Mouse (Mus musculus) cerebellum, postnatal 25 days (tissue): ENCODE measurements around the gene Chrd.
A peak's percentile ranks its signal among the peaks of the same experiment; 100 is the strongest.

Source experiments
- DNase-seq, 2 experiments: peaks; one replicate each; pipeline ENCODE4 v3.0.0; 2021; ENCODE audit warnings: mixed read lengths in 2 of 2

The Chrd gene

GRCm38 (mm10) chr16:20733731-20734730 lies 1.1 kb downstream of the Chrd start, which contains the start of gene Thpo:
Thpo (minus strand) TSS chr16:20734511.
- DNase-seq = peak; percentile 47 to 53

DNA sequence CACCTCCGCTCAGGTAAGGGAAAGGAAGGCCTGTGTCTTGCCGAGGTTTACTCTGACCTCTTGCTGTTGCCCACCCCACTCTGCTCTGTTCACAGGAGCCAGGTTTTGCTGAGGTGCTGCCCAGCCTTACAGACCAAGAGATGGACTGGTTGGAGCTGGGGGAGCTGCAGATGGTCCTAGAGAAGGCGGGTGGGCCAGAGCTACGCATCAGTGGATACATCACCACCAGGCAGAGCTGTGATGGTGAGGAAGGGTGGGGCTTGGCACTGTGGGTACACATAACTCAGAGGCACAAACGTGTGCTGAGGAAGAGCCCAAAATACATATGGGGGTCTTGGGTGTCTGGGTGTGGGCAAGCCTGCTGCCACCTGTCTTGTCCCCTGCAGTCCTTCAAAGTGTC lies 2.7 kb downstream of the Chrd start:
- no peak for DNase-seq

DNA sequence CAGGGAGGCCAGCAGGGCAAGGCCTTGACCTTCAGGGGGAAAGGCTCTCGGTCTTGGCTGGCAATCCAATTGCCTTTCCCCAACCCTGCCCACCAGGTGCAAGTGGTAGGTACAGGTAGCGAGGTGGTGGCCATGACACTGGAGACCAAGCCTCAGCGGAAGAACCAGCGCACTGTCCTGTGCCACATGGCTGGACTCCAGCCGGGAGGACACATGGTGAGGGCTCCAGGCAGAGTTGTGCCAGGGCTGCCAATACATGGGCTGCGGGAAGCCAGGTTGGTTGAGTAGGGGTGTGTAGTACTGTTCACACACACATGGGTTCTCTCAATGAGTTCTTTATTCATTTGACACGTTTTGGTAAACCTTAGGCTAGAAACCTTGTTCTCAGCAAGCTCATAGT lies 3.2 kb downstream of the Chrd start:
- peak; percentile 32 to 52 for DNase-seq

- no peak for DNase-seq
Observed at GRCm38 (mm10) chr16:20736823-20737222, 3.9 kb downstream of the Chrd start.

GRCm38 (mm10) chr16:20739845-20740244 lies 6.9 kb downstream of the Chrd start:
- no peak for DNase-seq

DNA sequence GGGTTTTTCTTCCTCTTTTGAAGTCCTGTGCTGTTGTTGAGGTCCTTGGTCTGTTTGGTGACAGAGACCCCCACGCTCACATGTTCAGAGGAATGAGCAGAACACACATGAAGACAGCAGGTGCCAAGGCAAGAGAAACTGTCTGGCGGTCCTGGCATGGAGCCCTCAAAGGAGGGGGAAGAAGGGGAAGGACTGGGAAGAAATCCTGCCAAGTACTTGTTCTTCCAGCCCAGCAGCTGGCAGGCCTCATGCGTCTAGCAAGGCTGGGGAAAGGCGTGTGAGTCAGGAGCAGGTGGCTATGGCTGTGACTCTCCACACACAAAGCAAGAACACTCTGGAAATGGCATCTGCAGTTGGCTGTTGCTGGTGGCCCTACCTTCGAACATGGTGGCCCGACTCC lies 13.7 kb downstream of the Chrd start:
- DNase-seq = peak in 1 of 2 experiments; percentile 36

- DNase-seq = no peak
Observed at GRCm38 (mm10) chr16:20750518-20750917, 17.6 kb downstream of the Chrd start.

DNA sequence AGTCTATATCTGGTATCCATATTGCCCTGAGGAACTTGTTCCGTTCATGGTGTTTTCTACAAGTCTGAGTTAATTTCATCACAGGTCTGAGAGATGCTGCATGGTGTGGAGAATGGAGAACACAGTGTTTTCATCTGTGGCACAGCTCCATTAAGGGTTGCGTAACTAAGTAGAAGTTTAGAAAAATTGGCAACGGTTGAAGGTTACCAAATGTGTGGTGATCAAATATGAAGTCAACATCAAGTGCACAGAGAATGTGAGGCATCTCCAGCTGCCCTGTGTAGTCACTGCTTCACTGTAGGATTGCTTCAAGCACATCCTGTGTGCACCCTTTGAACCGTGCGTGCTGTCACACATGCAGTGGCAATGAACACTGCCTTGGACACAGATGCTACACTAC lies 23.1 kb downstream of the Chrd start:
- DNase-seq = no peak

- no peak for DNase-seq
Observed at GRCm38 (mm10) chr16:20757385-20757784, 24.5 kb downstream of the Chrd start.

- peak; percentile 66 to 85 for DNase-seq
Observed at GRCm38 (mm10) chr16:20761681-20762080, 28.8 kb downstream of the Chrd start.

- DNase-seq = peak; percentile 53 to 72
Observed at GRCm38 (mm10) chr16:20765244-20765643, 32.3 kb downstream of the Chrd start.

DNA sequence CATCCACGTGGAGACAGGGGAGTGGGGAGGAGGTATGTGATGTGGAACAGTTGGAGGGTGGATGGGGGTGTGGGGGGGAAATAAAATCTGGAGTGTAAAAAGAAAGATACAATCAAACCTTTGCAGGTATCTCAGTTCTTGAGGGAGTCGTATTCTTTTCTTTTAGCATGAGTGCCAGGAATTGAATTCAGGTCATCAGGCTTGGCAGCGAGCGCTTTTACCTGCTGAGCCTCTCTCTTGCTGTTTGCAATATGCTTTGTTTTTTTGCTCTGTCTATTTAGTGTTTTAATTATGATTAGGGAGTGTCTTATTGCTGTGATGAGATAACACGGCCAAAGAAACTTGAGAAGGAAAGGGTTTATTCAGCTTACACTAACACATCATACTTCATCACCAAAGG lies 42.1 kb downstream of the Chrd start:
- peak; percentile 56 to 73 for DNase-seq

DNA sequence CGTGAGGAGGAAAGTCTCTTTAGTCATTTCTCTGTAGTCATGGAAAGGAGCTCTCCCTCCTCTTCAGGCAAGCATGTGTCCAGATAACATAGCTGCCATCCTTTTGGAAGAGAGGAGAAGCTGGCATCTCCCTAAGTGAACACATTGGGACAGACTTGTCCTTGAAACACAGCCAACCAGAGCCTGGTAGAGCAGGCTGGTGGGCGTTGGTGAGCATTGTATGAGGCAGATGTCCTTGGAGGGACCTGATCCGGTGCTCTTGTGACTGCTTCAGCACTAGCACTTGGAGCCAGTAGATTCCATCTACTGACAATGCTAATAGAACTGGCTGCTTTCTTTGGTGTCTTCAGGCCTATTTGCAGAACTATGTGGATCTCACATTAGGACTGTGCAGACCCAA lies 46.9 kb downstream of the Chrd start:
- DNase-seq = peak; percentile 34 to 51

DNA sequence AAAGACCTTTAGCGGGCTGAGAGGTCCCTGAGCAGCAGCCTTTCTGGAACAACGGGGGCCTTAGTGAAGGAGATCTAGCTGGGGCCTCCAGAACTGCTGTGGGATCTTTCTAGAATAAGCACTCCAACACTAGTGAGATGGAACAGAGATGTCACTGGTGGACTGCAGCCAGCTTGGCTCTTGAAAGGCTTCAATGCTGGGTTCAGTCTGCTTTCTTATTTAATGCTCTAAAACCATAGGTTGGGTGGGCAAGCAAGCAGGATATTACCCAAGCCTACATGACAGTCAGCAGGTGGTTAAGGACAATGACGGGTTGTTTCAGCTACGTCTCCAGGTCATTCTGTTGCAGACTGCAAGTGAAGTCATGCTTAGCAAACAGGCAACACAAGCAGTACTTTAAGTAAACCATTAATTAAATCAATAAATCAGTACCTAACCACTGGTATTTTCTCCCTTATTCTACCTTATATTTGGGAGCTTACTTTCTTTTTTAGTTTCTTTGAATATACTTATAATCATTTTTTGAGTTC lies 48.2 kb downstream of the Chrd start:
- no peak for DNase-seq

DNA sequence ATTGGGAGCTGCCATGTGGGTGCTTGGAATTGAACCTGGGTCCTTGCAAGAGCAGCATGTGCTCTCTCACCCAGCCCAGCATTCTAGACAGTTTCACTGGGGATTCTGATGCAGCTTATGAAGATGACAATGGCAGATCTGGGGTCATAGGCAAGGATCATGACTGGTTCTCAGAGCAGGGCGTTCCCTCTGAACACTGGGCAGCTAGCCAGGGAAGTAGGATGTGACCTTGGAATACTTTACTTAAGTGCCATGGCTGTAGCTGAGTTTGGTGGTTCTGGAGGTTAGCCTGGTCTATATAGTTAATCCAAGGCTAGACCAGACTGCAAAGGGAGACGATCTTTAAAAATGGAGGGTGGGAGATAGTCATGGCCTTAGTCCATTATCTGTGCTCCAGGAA lies 51.0 kb downstream of the Chrd start:
- no peak for DNase-seq

- DNase-seq = no peak
Observed at GRCm38 (mm10) chr16:20784754-20785153, 51.8 kb downstream of the Chrd start.

- DNase-seq = no peak
Observed at GRCm38 (mm10) chr16:20786556-20786955, 53.6 kb downstream of the Chrd start.

DNA sequence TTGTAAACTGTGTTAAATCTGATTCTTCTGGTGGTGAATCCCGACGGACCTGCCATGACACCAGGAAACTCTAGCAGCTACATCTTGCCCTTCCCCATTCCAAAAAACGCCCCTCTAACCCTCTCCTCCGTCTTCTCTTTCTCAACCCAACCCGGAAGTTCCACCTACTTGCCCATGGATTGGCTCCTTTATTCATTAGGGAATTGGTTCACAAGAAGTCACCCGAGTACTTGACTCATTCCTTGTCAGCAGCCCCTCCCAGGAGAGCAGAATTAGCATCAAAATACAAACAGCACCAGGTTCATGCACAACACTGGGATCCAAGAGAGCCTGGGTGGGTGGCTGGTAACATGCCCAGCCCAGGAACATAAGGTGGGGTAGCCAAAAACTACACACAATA lies 58.9 kb downstream of the Chrd start:
- DNase-seq = no peak
